10 mouse cellular contexts compared by ENCODE assay signal in genomic region chr7:101382378-101382777, GRCm38 (mm10). TPM values are rescaled to one million over a fixed set of nuclear protein-coding genes. Genes with fewer than 3 reads are reported as not detected.
DNase-seq lines count a peak whose midpoint lies in the region; ATAC-seq and TF ChIP-seq lines count a peak whose summit lies in the region.
"Had no signal": no experiment of that assay in that cellular context is flagged by ENCODE, and none has a peak within 500 bp of the region (broad histone marks: within the 10 kb centered on the region; RNA-seq: fewer than 3 reads in every experiment).

No protein-coding gene starts in this region.

- H3K9ac ChIP-seq in kidney, embryonic 16.5 days (replicated peaks; ENCODE audit: low read length): no peak overlapping the region
- no peak overlapping the region for H3K9ac ChIP-seq in ES-E14 (ENCODE audit: insufficient read depth, low read depth, low read length, poor library complexity, severe bottlenecking)

- ATAC-seq in kidney, embryonic 16.5 days (ENCODE audit: low FRiP score, low TSS enrichment): no peak

- H3K4me1 ChIP-seq in kidney, embryonic 16.5 days (ENCODE audit: insufficient read depth, low read length): peaks cover 48% of the 10 kb centered on the region
- peaks cover 2 to 20% of the 10 kb centered on the region in 2 experiments; a peak in 2 of 4 replicates for H3K4me1 ChIP-seq in ES-E14 (ENCODE audit: control insufficient read depth in 2 of 2, insufficient read depth in 2 of 2, low read length in 2 of 2, poor library complexity in 1 of 2)
- peaks cover 27% of the 10 kb centered on the region for H3K4me1 ChIP-seq in brown adipose tissue, adult 24 weeks (ENCODE audit: control insufficient read depth, insufficient read depth, insufficient read length, low read length)

- DNase-seq in kidney, adult 18-20 months: peak; percentile 50
- no peak for DNase-seq in ES-E14 (ENCODE audit: low read depth, low spot score)
- peak; percentile 57 for DNase-seq in lung, postnatal 25 days (ENCODE audit: low spot score)
- DNase-seq in cerebellum, adult 9-10 months: no peak
- DNase-seq in thymus, postnatal 14 days: no peak
- DNase-seq in right cerebral cortex, postnatal 36 days (ENCODE audit: low spot score in 2 of 2): no peak

- no peak overlapping the region for H3K27ac ChIP-seq in kidney, embryonic 16.5 days (ENCODE audit: low read length)
- no peak overlapping the region for H3K27ac ChIP-seq in ES-E14 (ENCODE audit: insufficient read depth, low read depth, low read length, poor library complexity, severe bottlenecking)
- H3K27ac ChIP-seq in brown adipose tissue, adult 24 weeks (replicated peaks; ENCODE audit: low read depth, low read length): peak overlapping the region; percentile 80

- no peaks in the 10 kb centered on the region for H3K27me3 ChIP-seq in kidney, embryonic 16.5 days (ENCODE audit: insufficient read depth, low read length)

- in situ Hi-C loops in ES-E14 (cut with MboI; ENCODE audit: low sequenced_read_pairs in 2 of 2, unreplicated experiment in 2 of 2): no loop called here

- 65% methylated on average over 8 of the region's 8 CpGs for whole genome bisulfite sequencing in kidney, embryonic 16.5 days

- H3K36me3 ChIP-seq in kidney, embryonic 16.5 days (ENCODE audit: insufficient read depth, low read length): no peaks in the 10 kb centered on the region
- H3K36me3 ChIP-seq in ES-E14 (ENCODE audit: control insufficient read depth, insufficient read depth, low read length, poor library complexity, severe bottlenecking): no peaks in the 10 kb centered on the region; the same call in 1 of the 2 replicates

- no peaks in the 10 kb centered on the region for H3K9me3 ChIP-seq in kidney, embryonic 16.5 days (ENCODE audit: low read length)
- H3K9me3 ChIP-seq in ES-E14 (ENCODE audit: control insufficient read depth, insufficient read depth, low read depth, low read length): no peaks in the 10 kb centered on the region

- no peak overlapping the region for H3K4me3 ChIP-seq in kidney, embryonic 16.5 days (ENCODE audit: low read length)
- H3K4me3 ChIP-seq in ES-E14 (ENCODE audit: insufficient read depth in 1 of 2, low read depth in 1 of 2, low read length in 2 of 2, poor library complexity in 1 of 2, severe bottlenecking in 1 of 2): no peak overlapping the region
- no peak overlapping the region for H3K4me3 ChIP-seq in brown adipose tissue, adult 24 weeks (ENCODE audit: insufficient read depth, low read depth, low read length)

- H3K4me2 ChIP-seq in kidney, embryonic 16.5 days (replicated peaks; ENCODE audit: low read depth, low read length): no peak overlapping the region

TF ChIP-seq in ES-E14, 5 proteins besides CTCF, POLR2A, EP300 and RAD21:
- TF ChIP-seq MAFK (IDR thresholded peaks at IDR 0.05; ENCODE audit: insufficient read depth, low read depth, low read length) (peak; percentile 87), ZC3H11A (IDR thresholded peaks at IDR 0.05; ENCODE audit: borderline replicate concordance, low read depth, low read length) (no peak)

RNA-seq across cellular contexts. Expression of gene Gm45837, which starts 28.3 kb away (rescaled TPM):
- 9.9 TPM in 1 of 2 replicates, not detected in the other for polyA plus RNA-seq in kidney, embryonic 16.5 days (2015; fragmentation: Nextera tagmentation; extraction: Ambion mirVana)
- not detected in 2 replicates for total RNA-seq in ES-E14 (2012; rRNA removed)
- polyA plus RNA-seq in brown adipose tissue, adult 24 weeks (2012; ENCODE audit: insufficient read depth, insufficient read length, missing spikeins): 16.1 TPM in 1 of 2 replicates, not detected in the other
- total RNA-seq: heart, postnatal 36 days had no signal
- polyA plus RNA-seq: neural tube, embryonic 11.5 days had no signal

RNA-seq across cellular contexts. Expression of gene Arap1, which starts 34.5 kb away (rescaled TPM):
- 106 and 112 TPM in 2 replicates for polyA plus RNA-seq in kidney, embryonic 16.5 days (2015; fragmentation: Nextera tagmentation; extraction: Ambion mirVana)
- 32.1 and 32.2 TPM in 2 replicates for total RNA-seq in ES-E14 (2012; rRNA removed)
- 23.3 and 25.6 TPM in 2 replicates for polyA plus RNA-seq in brown adipose tissue, adult 24 weeks (2012; ENCODE audit: insufficient read depth, insufficient read length, missing spikeins)

RNA-seq across cellular contexts. Expression of gene Pde2a, which starts 39.1 kb away (rescaled TPM):
- 31.6 and 46.5 TPM in 2 replicates for polyA plus RNA-seq in kidney, embryonic 16.5 days (2015; fragmentation: Nextera tagmentation; extraction: Ambion mirVana)
- total RNA-seq in ES-E14 (2012; rRNA removed): 6.2 and 12.4 TPM in 2 replicates
- 2.6 and 12.2 TPM in 2 replicates for polyA plus RNA-seq in brown adipose tissue, adult 24 weeks (2012; ENCODE audit: insufficient read depth, insufficient read length, missing spikeins)

Comparison
In these comparisons a context has a peak if more than half of its experiments do, and no peak if none do; other contexts are left out.
1. DNase-seq: peak in kidney, adult 18-20 months (single experiment) and lung, postnatal 25 days (single experiment); none in ES-E14 (single experiment), cerebellum, adult 9-10 months (single experiment), thymus, postnatal 14 days (single experiment) and right cerebral cortex, postnatal 36 days (0 of 2).